Mouse (Mus musculus) skeletal muscle tissue, postnatal 0 days (tissue): ENCODE measurements around the gene Olfr1265. TPM values are rescaled to one million over a fixed set of nuclear protein-coding genes. Genes with fewer than 3 reads are reported as not detected.

ENCODE experiments used
- polyA plus RNA-seq: library from polyadenylated mRNA; unstranded; fragments of >200 nt; fragmentation: Nextera tagmentation; extraction: Ambion mirVana; gene quantifications from 2 replicates; pipeline ENCODE4 v1.2.1, GENCODE M21; 2015

Gene Olfr1265
- not detected in 2 replicates for polyA plus RNA-seq

DNA sequence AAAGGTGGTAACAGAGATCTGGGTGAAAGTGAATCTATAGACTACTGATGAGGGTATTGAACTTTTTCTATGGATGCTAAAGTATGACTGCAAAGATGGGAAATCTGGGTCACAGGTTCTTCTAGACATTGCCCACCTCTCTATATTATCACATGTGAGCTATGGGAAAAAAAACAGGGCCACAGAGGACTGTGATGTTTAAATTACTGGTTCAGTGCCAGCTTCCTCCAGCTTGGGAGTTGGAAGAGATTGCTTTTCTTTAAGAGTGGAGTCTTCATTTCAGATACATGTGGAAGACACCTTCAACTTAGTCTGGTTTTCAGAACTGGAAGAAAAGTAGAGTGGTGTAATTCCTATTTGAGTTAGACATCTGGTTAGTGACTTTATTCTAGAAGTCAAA, at the start of gene Olfr1265:
Gene Olfr1265, plus strand, starts transcription at position 301 of the 400 bp plus-strand sequence.

DNA sequence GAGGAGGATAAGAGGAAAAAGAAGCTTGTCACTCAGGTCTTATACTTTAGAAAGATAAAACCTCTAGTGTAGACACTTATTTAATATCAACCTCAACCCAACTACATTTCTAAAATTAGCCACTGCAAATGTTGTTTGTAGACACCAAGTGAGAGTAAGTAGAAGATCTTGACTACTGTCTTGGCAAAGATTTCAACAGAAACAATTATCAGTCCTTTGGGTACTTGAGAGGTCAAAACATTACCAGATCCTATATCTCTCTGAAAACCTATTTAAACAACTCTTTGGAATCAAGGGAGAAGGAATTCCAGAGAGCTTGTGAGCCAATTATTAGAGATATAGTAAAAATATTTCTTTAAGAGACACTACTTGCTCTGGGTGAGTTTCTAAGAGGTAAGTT, 44.2 kb upstream of the Olfr1265 start, which contains the start of gene Olfr1261:
Gene Olfr1261, plus strand, starts transcription at position 301 of the 400 bp plus-strand sequence.

DNA sequence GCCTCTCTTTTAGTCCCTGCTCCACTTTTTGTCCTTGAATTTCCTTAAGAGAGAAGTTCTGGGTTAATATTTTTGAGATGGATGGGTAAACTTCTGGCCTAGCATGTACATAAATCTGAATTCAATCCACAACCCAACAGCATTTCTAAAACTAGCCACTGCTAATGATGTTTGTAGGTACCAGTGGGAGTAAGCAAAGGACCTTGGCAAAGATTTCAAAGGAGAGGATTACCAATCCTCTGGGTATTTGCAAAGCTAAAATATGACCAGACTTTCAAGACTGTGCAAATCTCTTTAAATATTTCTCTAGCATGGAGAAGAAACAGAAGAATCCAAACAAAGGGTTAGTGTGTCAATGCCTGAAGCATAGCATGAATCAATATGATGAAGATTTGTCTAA, 35.3 kb upstream of the Olfr1265 start, which contains the start of gene Olfr1262:
Gene Olfr1262, plus strand, starts transcription at position 301 of the 400 bp plus-strand sequence.

DNA sequence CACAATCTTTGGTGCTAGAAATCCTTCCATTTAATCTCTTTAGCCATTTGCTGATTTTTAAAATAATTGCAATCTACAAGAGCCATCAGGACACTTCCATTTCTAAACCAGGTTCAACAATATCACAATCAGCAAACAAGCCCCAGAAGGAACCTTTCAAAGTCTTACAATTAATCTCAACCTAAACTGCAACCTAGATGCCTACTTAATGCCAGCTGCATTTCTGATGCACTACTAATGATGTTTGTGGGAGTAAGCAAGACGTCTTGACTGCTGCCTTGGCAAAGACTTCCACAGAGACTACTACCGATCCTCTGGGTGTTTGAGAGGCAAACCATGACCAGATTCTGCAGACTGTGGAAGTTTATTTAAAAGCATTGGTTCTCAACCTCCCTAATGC, 23.3 kb upstream of the Olfr1265 start, which contains the start of gene Olfr1263:
Gene Olfr1263, plus strand, starts transcription at position 301 of the 400 bp plus-strand sequence.

GRCm38 (mm10) chr2:90025477-90025876, 9.7 kb upstream of the Olfr1265 start, which contains the start of gene Olfr1264:
Gene Olfr1264, minus strand, starts transcription at chr2:90025577.

GRCm38 (mm10) chr2:90063494-90063893, 28.4 kb downstream of the Olfr1265 start, which contains the start of gene Olfr140:
Gene Olfr140, minus strand, starts transcription at chr2:90063594.

Other genes with a start within 250 kb of the Olfr1265 start
- gene Olfr1254, start 241.7 kb upstream of the Olfr1265 start, polyA plus RNA-seq = not detected in 2 replicates
- gene Olfr1255, start 223.3 kb upstream of the Olfr1265 start, polyA plus RNA-seq = not detected in 2 replicates
- gene Olfr1256, start 193.8 kb upstream of the Olfr1265 start, polyA plus RNA-seq = not detected in 2 replicates
- not detected in 2 replicates for gene Olfr48, start 187.1 kb upstream of the Olfr1265 start, polyA plus RNA-seq
- gene Olfr1257, start 156.9 kb upstream of the Olfr1265 start, polyA plus RNA-seq = not detected in 2 replicates
- gene Olfr1258, start 108.0 kb upstream of the Olfr1265 start, polyA plus RNA-seq = not detected in 2 replicates
- gene Olfr1259, start 86.7 kb upstream of the Olfr1265 start, polyA plus RNA-seq = not detected in 2 replicates
- gene Olfr1260, start 61.0 kb upstream of the Olfr1265 start, polyA plus RNA-seq = not detected in 2 replicates
- not detected in 2 replicates for gene Olfr1261, start 44.1 kb upstream of the Olfr1265 start, polyA plus RNA-seq
- not detected in 2 replicates for gene Olfr1262, start 35.2 kb upstream of the Olfr1265 start, polyA plus RNA-seq
- not detected in 2 replicates for gene Olfr1263, start 23.2 kb upstream of the Olfr1265 start, polyA plus RNA-seq
- gene Olfr1264, start 9.8 kb upstream of the Olfr1265 start, polyA plus RNA-seq = not detected in 2 replicates
- not detected in 2 replicates for gene Olfr140, start 28.3 kb downstream of the Olfr1265 start, polyA plus RNA-seq
- gene Olfr1269, start 86.1 kb downstream of the Olfr1265 start, polyA plus RNA-seq = not detected in 2 replicates
- not detected in 2 replicates for gene Olfr32, start 107.0 kb downstream of the Olfr1265 start, polyA plus RNA-seq
- not detected in 2 replicates for gene Olfr1270, start 117.8 kb downstream of the Olfr1265 start, polyA plus RNA-seq
- not detected in 2 replicates for gene Olfr1506, start 189.2 kb downstream of the Olfr1265 start, polyA plus RNA-seq
- gene Olfr142, start 222.3 kb downstream of the Olfr1265 start, polyA plus RNA-seq = not detected in 2 replicates
- not detected in 2 replicates for gene Olfr1271, start 235.7 kb downstream of the Olfr1265 start, polyA plus RNA-seq